Mouse (Mus musculus): ENCODE results near the gene Gadd45a.

The Gadd45a gene

DNA sequence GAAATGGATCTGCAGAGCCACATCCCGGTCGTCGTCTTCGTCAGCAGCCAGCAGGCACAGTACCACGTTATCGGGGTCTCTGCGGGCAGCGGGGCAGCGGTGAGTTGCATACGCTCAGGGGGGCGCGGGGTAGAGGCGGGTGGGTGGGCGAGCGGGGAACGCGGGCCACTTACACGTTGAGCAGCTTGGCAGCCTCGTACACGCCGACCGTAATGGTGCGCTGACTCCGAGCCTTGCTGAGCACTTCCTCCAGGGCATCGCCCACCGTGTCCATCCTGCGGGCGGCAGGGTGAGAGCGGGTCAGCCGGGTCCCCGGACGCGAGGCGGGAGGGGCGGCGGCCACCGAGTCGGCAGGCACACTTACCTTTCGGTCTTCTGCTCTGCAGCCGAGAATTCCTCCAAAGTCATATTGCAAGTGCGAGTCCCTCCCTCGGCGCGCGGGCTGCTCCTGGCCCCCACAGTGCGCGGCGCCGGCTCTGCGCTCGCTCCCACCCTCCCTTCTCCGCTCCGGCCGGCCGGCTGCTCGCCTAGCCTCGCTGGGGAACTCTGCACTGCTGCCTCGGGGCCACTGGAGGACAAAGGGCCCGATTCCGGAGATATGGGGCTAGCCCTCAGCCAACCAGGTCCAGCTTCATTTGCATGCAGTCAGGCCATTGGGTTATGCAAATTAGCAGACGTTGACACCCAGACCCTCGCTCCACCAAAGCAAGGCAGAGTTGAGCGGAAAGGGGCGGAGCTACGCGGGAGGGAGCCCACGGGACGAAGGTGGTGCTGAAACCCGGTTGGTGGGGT lies at the start of gene Gadd45a:
Gene Gadd45a (minus strand): TSS at position 621 of the 792 bp plus-strand sequence.
- DNase-seq (ENCODE audit: extremely low read depth, low read depth, low spot score), result peak; percentile 91

DNA sequence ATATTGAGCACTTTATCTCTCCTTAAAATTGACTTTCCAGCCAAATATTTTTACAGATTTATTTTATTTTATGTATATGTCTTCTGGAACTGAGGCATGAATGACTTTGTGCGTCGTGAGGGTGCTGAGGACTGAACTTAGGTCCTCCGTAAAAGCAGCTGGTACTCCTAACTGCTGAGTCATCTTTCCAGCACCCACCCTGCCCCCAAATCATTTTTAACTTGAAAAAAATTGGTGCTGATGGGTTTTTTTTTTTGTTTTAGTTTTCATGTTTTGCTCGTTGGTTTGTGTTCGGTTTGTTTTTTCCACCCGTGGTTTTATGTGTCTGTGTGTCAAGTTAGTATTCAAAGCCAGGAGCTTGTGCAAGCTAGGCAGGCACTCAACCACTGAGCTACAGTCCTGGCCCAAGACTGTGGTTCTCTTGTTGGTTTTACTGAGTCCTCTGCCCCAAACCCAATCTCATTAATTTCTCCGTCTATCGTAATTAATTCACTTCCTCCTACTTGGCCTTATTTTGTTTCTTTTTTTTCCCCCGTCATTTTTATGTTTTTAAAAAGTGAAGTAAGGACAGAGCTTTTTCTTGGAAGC lies 48.7 kb upstream of the Gadd45a start:
- no peak for DNase-seq (ENCODE audit: extremely low read depth, low read depth, low spot score)

DNA sequence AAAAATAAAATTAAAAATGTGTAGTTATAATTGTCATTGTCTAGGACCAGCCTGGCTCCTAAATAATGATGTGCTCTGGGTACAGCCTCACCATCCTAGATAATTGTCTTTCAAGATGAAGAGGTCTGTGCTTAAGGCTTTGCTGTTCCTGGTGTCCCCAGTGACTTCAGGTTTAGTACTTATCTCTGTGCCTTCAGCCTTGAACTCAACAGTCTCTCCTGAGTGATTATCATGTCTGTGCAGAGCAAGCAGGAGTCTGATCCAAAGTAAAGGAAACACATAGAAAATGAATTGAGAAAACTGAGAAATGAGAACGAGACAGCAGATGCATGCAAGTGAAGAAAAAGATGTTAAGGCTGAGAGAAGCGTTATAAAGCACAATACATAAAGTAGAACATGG lies 47.2 kb upstream of the Gadd45a start:
- DNase-seq (ENCODE audit: extremely low read depth, low read depth, low spot score), result no peak

DNA sequence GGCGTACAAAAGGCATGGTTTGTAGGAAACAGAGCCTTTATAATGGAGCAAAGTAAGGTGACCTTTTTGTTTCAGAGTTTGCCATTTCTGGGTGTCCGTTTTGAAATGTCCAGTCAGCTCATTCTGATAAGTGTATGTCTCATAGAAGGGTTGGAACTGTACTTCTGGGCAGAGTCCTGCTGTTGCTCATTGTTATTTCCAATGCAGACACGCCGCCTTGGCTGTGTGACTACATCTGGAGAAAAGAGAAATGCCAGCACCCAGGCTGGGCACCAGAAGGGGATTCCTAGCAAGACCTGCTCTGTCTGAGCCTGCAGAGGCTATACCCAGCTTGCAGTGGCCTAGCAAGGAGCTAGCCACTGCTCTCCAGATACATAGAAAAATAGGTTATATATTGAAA lies 43.9 kb upstream of the Gadd45a start:
- DNase-seq (ENCODE audit: extremely low read depth, low read depth, low spot score), result no peak

DNA sequence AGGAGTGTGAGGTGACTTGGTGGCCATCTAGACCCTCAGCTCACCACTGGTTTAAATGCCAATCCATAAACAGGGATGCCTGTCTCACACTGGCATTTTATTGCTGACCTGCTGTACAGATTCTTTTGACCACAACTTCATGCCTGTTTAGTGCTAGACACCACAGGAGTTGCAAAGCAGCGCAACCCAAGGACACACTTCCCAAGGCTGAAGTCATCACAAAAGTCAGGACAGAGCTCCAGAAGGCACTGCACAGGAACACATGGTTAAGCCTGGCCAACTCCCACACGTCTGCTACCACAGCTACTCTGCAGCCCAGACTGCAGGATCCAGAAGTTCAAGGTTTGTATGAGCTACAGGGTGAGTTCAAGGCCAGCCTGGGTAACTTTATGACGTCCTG lies 40.8 kb upstream of the Gadd45a start:
- DNase-seq (ENCODE audit: extremely low read depth, low read depth, low spot score), result no peak

DNA sequence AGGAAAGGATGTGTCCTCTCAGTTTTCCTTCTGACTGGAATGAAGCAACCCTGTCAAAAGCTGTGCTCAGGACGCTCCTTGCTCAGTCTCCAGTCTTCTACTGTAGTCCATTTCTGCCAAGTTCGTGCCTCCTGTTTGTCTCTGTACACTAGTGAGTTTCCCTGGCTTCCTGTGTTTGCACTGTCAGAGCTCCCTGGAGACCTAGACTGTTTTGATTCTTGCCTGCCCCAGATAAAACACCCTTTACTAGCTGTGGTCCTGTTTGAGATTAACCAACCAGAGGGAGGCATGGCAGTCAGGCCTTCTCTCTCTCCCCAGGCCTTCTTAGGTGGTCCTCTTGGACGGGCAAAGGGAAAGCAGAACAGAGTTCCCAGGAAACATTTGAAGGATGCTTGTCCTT lies 40.2 kb upstream of the Gadd45a start:
- DNase-seq (ENCODE audit: extremely low read depth, low read depth, low spot score), result no peak

- DNase-seq (ENCODE audit: extremely low read depth, low read depth, low spot score), result no peak
Measured at GRCm38 (mm10) chr6:67076348-67076747, 39.1 kb upstream of the Gadd45a start.

DNA sequence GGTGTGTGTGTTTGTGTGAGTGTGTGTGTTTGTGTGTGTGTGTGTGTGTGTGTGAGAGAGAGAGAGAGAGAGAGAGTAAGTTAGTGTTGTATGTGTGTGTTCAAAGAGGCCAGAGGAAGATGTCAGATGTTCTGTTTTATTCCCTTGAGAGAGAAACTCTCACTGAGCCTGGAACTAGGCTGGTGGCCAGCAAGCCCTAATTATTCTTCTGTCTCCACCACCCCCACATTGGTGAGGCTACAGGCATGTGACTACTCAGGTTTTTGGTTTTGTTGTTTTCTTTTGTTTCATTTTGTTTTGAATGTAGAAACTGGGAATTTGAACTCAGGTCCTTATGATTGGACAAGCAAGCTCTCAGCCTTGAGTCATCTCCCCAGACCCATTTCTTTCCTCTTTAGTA lies 37.6 kb upstream of the Gadd45a start:
- no peak for DNase-seq (ENCODE audit: extremely low read depth, low read depth, low spot score)

GRCm38 (mm10) chr6:67073929-67074328 lies 36.7 kb upstream of the Gadd45a start:
- no peak for DNase-seq (ENCODE audit: extremely low read depth, low read depth, low spot score)

GRCm38 (mm10) chr6:67073446-67073845 lies 36.2 kb upstream of the Gadd45a start:
- no peak for DNase-seq (ENCODE audit: extremely low read depth, low read depth, low spot score)

GRCm38 (mm10) chr6:67071615-67072014 lies 34.4 kb upstream of the Gadd45a start:
- DNase-seq (ENCODE audit: extremely low read depth, low read depth, low spot score), result no peak

DNA sequence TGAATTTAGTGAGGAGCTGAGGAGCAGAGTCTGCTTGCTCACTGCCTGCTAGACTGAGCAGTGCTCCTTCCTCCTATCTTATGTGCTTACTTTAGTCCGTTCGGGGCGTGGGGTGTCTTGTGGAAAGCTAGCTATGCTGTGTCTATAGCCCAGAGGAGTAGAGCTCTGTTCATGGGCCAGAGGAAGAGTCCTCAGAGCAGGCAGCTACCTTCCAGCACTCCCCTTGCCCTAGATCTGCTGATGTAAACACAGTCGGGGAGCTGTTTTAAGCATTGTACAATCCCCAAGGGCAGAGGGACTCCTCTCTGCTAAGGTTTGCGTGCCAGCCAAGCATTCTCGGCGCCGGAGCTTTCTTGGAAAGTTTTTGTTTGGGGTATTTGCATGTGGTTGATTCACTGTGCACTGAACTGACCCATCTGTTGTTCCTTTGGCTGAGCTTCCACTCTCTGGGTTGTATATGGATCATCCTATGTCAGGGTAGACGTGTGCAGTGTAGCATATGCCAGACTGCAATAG lies 32.6 kb upstream of the Gadd45a start:
- no peak for DNase-seq (ENCODE audit: extremely low read depth, low read depth, low spot score)

DNA sequence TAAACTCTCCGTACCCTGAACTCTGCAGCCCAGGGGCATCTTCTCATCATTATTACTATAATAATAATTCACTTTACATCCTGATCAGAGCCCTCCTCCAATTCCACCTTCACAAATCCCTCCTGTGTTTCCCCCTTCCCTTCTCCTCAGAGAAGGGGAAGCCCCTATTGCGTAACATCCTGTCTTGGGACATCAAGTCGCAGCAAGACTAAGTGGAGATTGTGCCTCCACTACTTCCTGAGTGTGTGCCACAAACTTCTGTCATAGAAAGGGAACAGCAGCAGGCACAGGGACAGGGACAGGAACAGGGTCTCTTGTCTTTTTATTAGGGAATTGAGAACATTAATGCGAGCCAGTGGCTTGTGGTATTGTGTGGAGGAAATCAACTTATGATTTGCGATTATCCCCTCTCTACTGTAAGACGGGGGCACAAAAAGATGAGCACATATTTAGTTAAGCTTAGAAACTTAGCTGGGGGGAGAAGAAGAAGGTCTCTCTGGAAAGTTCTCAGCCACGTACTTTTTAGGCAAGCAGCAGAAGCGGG lies 32.0 kb upstream of the Gadd45a start:
- no peak for DNase-seq (ENCODE audit: extremely low read depth, low read depth, low spot score)

DNA sequence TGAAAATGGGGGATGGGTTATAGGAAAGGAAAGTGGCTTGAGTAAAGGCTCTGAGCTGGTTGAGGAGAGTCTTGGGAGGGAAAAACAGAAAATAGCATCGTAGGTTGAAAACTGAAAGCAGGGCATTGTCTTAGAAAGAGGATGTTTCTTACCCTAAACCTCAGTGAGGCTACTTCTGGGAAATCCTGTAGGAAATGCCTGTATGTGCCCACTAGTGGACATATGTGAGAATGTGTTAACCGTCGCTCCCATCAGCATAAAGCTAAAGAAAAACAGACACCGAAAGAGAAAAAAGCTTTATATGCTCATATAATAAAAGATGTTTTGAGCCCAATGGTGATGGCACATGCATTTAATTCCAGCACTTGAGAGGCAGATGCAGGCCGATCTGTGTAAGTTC lies 22.8 kb upstream of the Gadd45a start:
- no peak for DNase-seq (ENCODE audit: extremely low read depth, low read depth, low spot score)

- DNase-seq (ENCODE audit: extremely low read depth, low read depth, low spot score), result no peak
Measured at GRCm38 (mm10) chr6:67057991-67058696, 20.9 kb upstream of the Gadd45a start.

DNA sequence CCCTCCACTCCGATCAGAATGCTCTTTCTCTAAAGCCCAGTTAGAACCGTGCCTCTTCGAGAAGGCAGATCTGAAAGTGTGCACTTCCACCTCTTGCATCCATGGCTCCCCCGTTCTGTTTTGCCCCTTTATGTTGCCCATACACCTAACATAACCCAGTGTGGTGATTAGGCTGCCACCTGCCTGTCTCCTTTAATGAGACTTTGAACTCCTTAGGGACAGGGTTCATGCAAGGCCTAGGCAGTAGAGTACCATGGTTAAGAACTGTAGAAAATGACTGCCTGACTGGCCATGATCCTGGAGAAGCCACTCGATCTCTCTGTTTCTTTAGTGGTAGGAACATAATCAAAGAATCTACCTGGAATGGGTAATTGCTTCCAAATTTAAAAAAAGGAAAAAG lies 20.3 kb upstream of the Gadd45a start:
- no peak for DNase-seq (ENCODE audit: extremely low read depth, low read depth, low spot score)

DNA sequence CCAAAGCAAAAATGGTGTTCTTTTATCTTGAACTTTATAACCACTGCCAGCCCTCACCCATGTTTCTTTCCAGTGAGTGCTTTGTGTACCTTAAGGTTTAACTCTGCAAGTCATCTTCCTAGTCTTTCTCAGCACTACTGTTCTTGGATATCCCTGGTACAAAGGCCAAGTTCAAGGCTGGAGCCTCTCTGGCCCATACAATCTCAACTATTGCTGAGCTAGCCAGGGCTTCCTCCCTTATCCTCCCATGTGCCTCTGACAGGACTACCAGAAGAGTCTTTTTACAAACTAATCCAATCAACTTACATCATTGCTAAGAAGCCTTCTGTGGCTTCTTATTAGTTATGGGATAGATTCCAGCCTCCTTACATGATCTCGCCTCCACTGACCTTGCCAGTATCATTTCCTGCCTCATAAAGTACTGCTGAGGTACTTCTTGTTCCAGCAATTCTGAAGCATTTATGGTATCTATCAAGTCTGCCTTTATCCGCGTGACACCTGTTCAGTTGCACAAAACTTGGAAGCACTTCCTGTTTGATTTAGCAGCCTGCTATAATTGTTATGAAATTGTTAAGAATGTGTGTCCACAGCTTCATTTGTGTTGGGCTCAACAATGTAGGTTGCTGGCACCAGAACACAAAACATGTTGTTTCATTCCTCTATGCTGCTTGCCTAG lies 19.8 kb upstream of the Gadd45a start:
- DNase-seq (ENCODE audit: extremely low read depth, low read depth, low spot score), result peak; percentile 62

GRCm38 (mm10) chr6:67056108-67056888 lies 19.0 kb upstream of the Gadd45a start:
- DNase-seq (ENCODE audit: extremely low read depth, low read depth, low spot score), result no peak

DNA sequence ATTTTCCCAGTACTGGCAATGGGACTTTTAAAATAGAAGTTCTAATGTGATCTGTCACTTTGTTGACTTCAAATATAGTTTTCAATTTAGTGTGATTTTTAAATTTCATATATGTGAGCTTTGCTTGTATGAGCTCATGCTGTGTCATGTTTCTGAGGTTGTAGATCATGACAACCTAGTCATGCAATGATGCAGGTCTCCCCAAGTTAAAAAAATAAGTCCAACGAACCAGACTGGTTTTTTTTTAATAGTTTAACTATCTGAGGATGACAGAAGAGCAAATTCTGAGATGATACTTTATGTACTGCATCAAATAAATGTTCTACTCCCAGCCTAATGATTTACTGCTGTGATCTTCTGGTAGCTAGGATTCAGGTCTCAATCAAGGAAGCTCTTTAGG lies 12.8 kb upstream of the Gadd45a start:
- no peak for DNase-seq (ENCODE audit: extremely low read depth, low read depth, low spot score)

- DNase-seq (ENCODE audit: extremely low read depth, low read depth, low spot score), result no peak
Measured at GRCm38 (mm10) chr6:67049695-67050038, 12.4 kb upstream of the Gadd45a start.
